Mouse (Mus musculus) embryo, embryonic 10.5 days (tissue): ENCODE data around the gene Zbed5.
"Not testable (repeated sequence)": the region's sequence is repeated elsewhere in the genome, so short reads cannot be mapped to it uniquely, and the experiment has no call there.

Source experiments
- DNase-seq: peaks from one replicate; pipeline ENCODE4 v3.0.0-alpha.2; 2015; ENCODE audit warnings: low spot score

Zbed5 gene

GRCm38 (mm10) chr5:129908242-129908965, 12.9 kb downstream of the Zbed5 start, which contains the start of gene Nupr1l:
Gene Nupr1l (plus strand): TSS chr5:129908540.
- peak; percentile 98 for DNase-seq

- DNase-seq, result no peak
Observed at GRCm38 (mm10) chr5:129909147-129909546, 13.6 kb downstream of the Zbed5 start.

GRCm38 (mm10) chr5:129909591-129909990, 14.1 kb downstream of the Zbed5 start:
- no peak for DNase-seq

GRCm38 (mm10) chr5:129914024-129914423, 18.5 kb downstream of the Zbed5 start:
- DNase-seq, result peak; percentile 58

GRCm38 (mm10) chr5:129915491-129915890, 20.0 kb downstream of the Zbed5 start:
- not testable (repeated sequence) for DNase-seq

GRCm38 (mm10) chr5:129918065-129918651, 22.6 kb downstream of the Zbed5 start:
- DNase-seq, result no peak

DNA sequence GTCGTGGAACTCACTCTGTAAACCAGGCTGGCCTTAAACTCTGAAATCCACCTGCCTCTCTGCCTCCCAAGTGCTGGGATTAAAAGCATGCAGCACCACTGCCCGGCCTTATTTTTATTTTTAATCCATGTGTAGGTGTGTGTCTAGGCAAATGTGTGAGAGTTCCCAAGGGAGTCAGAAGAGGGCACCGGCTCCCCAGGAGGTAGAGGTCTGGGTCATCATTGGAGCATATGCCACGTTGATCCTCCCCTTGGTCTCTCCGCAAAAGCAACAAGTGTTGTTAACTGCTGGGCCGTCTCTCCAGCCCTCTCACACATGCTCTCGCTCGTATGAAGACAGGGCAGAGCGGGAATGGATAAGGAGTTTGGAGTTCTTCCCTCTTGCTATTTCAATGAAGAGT, 23.2 kb downstream of the Zbed5 start:
- DNase-seq, result no peak

DNA sequence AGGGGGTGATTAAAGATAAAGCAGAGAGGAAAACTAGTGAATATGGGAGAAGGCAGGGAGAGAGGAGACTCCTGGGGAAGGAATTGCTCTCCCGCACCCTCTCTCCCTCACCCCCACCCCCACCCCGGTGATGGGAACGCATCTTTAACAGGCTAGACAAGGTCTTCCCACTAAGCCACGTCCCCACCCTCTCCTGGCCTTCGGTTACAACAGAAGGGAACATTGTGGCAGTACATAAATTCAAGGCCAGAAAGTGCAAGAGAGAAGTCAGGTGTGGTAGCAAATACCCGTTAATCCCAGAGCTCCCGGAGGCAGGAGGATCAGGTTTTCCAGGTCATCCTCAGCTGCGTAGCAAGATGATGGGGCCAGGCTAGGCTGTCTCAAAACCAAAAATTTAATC, 23.8 kb downstream of the Zbed5 start:
- DNase-seq, result no peak

DNA sequence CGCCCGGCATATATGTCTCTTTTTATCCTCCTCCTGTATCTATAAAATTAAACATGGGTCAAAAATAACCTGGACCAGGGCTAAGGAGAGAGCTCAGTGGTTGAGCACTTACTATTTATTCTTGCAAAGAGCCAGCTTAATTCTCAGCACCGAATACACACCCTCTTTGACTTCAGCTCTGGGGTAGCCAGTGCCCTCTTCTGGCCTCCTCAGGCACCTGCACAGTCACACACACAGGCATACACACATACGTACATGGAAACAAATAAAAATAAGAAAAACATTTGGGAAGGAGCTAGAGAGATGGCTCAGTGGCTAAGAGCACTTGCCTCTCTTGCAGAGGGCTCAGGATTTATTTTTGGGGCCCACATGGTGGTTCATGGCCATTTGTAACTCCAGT, 26.4 kb downstream of the Zbed5 start:
- no peak for DNase-seq

GRCm38 (mm10) chr5:129924820-129925452, 29.4 kb downstream of the Zbed5 start:
- DNase-seq, result no peak

- no peak for DNase-seq
Observed at GRCm38 (mm10) chr5:129925933-129926332, 30.4 kb downstream of the Zbed5 start.

DNA sequence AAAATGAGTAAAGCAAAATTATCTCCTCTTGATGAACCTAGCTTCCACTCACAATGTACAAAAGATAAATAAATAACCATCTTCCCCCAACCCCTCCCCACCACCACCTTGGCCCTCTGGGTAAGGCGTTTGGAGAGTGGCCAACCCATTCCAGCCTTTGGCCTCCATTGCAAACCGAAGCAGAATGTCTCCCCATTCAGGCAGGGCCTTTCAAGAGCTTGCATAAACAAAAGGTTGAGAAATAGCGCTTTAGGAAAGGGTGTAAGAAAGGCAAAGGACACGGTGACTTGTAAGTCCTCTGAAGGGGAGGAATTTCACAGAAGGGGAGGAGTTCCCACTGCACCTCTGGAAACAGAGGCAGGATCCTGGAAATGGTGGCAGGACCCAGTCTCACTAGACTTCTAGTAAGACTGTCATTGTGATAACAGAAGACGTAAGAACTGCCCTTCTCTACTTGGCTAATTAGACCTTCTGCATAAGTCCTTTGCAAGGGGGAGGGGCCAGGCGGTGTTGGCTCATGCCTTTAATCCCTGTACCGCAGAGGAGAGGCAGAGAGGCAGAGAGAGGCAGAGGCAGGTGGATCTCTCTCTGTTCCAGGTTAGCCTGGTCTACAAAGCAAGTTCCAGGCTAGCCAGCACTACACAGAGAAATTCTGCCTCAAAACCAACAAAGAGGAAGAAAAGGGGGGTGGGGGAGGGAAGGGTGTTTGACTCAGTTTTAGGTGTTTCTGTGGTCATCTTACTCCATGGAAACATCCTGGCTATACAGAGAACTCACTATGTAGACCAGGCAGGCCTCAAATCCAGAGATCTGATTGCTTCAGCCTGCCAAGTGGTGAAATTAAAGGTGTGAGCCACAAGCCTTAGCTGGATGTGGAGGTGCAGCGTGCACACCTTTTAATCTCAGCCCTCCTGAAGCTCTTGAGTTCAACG, 34.7 kb downstream of the Zbed5 start:
- no peak for DNase-seq

- DNase-seq, result peak; percentile 25
Observed at GRCm38 (mm10) chr5:129936941-129937340, 41.4 kb downstream of the Zbed5 start.

DNA sequence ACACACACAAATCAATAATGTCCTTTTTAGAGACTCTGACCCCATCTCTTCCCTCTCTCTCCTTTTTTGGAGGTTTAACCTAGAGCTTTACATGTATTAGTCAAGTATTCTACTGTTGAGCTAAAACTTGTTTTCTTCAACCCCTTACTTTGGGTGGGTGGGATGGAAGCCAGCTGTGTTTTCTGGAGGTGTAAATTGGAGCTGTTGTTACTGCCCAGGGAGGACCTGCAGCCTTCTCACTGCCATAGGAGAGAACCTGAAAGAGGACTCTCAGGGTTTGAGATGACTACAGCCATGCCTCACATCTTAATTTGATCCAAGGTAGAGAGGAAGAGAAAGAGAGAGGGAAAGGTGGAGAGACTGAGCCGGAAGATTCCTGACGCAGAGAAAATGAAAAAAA, 44.8 kb downstream of the Zbed5 start:
- no peak for DNase-seq

- no peak for DNase-seq
Observed at GRCm38 (mm10) chr5:129940736-129941494, 45.4 kb downstream of the Zbed5 start.

GRCm38 (mm10) chr5:129941495-129942045, 46.0 kb downstream of the Zbed5 start, which contains the start of gene Vkorc1l1:
Gene Vkorc1l1 (plus strand): TSS chr5:129941970.
- DNase-seq, result peak; percentile 99

DNA sequence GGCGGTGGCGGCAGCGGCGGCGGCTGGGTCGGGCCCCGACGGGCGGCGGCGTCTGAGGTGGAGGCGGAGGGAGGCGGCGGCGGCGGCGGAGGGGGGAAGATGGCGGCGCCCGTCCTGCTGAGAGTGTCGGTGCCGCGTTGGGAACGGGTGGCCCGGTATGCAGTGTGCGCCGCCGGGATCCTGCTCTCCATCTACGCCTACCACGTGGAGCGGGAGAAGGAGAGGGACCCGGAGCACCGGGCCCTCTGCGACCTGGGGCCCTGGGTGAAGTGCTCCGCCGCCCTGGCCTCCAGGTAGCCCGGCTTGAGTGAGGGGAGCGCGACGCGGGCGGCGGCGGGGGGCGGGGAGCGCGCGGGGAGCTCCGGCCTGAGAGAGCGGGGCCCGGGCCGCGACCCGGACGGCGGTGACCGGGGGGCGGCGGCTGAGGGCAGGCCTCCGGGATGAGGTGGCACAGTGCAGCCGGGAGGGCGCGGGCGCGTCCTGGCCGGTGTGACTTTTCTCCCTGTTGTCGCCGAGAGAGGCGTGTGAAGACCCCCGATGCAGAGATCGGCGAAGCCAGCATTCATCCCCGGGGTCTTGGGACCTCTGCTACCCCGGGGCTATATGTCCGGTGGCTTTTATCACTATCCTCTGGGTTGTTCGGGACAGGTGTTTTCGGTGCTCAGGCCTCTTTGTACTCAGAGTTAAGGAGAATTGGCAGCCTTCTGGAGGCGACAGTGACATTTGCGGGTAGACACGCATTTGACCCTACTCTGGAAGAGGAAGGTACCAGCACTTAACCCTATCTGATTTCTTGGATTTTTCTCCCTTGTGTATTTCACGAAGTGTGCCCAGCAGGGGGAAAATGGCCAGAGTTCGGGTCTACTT, 46.8 kb downstream of the Zbed5 start:
- peak; percentile 52 for DNase-seq

DNA sequence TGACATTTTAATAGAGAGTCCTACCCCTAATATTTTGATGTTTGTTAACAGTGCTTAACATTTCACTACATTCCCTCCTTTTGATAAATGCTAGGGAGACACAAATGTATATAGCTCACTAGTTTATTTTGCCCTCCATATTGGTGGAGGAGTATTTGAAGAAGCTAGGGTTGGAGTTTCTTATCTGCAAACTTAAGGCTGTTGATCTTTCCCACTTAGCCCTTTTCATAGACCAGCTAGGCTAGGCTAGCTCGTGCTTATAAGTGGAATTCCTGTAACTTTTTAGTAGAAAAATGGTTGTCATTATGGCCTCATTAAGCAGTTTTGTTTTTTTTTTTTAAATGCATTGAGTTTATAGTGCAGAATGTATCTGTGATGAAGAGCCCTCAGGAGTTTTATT, 47.9 kb downstream of the Zbed5 start:
- DNase-seq, result no peak

GRCm38 (mm10) chr5:129947528-129948033, 52.1 kb downstream of the Zbed5 start:
- DNase-seq, result no peak

- no peak for DNase-seq
Observed at GRCm38 (mm10) chr5:129952143-129952542, 56.6 kb downstream of the Zbed5 start.
